Mouse (Mus musculus): ENCODE results near the gene Ikbip.

Gene Ikbip

DNA sequence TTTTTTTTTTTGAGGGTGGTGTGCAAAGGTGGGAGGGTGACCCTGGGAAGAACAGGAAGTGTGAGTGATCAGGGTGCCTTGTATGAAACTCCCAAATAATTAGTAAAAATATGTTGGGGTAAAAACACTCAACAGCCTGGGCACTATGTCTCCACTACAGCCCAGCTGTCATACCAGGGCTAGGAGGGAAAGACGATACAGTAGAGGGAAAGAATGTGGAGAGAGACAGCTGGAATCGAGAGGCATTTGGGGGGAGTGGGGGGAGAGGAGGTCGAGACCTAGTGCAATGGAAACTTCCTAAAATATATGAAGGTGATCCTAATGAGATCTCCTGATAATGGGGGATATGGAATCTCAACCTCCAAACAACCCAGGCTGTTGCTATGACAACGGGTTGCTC lies 27.1 kb downstream of the Ikbip start:
- in situ Hi-C loops (cut with MboI; ENCODE audit: low sequenced_read_pairs), result no loop called here

DNA sequence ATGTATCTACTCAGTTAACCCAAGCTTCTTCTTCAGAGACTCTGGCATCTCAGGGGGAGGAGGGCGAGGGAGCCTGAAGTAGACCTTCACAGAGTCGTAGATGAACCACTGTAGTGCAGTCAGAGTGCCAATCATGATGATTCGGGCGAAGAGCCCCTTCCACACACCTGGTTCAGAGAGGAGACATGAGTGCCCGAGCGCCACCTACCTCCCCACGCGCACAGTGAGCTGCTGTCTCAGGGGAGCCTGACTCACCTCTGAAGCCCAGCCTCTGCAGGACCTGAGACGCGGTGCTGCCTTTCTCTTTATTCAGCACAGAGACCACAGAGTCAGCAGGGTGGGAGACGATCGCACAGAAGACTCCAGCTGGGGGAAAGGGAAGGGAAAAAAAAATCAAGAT lies 34.2 kb downstream of the Ikbip start:
- in situ Hi-C loops (cut with MboI; ENCODE audit: low sequenced_read_pairs), result no loop called here

DNA sequence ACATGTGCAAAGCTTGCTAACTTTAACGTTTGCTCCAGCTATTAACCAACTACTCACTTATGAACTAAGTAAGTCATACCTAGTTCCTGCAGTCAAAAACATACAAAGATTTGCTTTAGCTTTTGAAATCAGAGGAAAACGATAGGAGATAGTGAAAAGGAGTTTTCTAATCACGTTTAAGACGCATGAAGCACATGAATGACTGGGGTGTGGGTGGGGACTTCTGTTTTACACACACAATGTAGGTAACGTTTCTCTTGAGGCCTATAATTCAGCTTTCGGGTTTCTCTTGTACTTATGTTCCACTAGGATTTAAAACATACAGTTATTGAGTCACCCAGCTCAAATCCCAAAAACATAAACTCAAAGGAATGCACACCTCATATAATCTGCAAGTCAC lies 39.9 kb downstream of the Ikbip start:
- in situ Hi-C loops (cut with MboI; ENCODE audit: low sequenced_read_pairs), result no loop called here

DNA sequence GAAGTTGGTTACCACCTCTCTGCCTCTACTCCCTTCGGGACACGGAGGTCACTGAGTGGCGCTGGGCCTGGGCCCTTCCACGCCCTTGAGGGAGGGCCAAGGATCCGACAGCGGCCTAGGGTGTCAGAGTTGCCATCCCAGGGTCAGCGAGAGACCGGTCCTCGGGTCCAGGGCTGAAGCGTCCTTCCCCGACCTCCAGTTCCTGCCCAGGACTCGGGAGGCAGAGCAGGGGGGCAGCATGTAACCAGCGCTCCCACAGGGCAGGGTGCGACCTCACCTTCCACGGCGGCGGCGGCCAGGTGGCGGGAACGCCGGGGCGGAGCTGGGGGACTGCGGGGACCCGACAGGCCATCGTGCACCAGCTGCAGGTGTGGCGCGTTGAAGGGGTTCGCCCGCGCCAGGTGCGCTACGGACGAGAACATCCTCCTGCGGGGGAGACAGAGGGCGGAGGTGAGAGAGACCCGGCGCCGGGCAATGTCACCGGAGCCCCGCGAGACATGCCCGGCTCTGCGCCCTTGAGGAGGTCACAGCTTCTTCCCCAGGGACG lies 40.6 kb downstream of the Ikbip start:
- in situ Hi-C loops (cut with MboI; ENCODE audit: low sequenced_read_pairs), result no loop called here

- in situ Hi-C loops (cut with MboI; ENCODE audit: low sequenced_read_pairs), result no loop called here
Observed at GRCm38 (mm10) chr10:91123828-91124822, 41.4 kb downstream of the Ikbip start, which contains the start of gene Slc25a3. TSS of gene Slc25a3 (minus strand) at chr10:91124059.

DNA sequence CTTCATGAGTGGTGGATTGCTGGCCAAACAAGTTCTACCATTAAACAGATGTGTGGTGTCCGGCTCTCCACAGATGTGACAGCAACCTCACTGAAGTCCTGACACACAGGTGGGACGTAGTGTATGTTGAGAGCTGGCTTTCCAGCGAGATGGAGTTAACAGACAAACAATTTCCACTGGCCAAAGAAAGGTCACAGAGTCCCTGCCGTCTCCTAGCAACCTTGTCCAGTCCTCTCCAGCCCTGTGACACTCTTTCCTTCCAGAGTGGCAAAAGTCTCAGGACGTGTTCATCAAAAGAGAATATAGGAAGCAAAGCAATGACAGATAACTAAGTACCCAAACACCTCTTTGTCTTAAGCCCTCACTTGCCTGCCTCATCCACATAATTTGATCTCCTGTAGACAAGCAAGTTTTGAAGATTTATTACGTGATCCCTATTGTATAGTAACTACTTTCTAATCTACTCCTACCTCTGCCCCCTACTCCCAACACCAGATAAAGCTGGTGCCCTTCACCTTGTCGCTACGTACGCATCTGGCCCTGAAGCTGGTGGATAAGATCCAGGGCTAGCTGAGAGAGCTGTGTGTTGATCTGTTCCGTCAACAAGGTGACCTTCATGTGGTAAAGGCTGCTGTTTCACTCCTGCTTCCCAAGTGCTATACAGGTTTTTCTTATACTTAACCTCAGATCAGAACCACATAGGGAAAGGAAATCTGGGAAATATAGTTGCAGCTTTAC lies 44.0 kb downstream of the Ikbip start:
- in situ Hi-C loops (cut with MboI; ENCODE audit: low sequenced_read_pairs), result no loop called here

- in situ Hi-C loops (cut with MboI; ENCODE audit: low sequenced_read_pairs), result no loop called here
Observed at GRCm38 (mm10) chr10:91127395-91127794, 44.7 kb downstream of the Ikbip start.

DNA sequence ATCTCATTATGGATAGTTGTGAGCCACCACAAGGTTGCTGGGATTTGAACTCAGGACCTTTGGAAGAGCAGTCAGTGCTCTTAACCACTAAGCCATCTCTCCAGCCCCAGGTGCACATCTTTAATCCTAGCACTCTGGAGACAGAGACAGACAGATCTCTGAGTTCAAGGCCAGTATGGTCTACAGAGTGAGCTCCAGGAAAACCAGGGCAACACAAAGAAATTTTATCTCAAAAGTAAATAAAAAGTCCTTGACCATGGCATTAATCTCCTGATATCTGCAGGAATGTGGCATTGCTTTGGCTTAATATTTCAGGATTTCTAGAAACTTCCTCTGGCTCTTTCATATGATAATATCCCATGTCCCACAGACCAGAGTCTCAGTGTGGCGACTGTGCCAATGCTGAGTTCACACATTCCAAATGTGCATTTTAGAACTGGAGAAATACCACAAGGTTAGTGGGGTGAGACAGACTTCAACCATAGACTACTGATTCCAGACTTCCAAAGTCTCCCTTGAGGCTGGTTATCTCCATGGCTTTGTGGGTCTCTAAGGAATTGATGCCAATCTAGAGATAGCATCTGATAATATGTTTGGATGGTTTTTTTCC lies 45.9 kb downstream of the Ikbip start:
- in situ Hi-C loops (cut with MboI; ENCODE audit: low sequenced_read_pairs), result no loop called here

DNA sequence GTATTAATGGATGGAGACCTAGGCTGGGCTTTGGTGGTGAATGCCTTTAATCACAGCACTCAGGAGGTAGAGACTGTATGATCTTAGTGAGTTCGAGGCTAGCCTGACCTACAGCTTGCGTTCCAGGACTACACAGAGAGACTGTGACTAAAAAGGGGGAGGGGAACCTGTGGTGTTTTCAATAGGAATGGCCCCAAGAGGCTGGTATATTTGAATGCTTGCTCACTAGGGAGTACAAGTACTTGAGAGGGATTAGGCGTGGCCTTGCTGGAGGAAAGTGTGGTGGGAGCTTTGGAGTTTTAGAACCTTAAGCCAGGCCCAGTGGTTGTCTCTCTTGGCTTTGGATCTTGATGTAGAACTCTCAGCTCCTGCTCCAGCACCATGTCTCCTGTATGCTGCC lies 48.1 kb downstream of the Ikbip start:
- in situ Hi-C loops (cut with MboI; ENCODE audit: low sequenced_read_pairs), result no loop called here

- in situ Hi-C loops (cut with MboI; ENCODE audit: low sequenced_read_pairs), result no loop called here
Observed at GRCm38 (mm10) chr10:91131565-91131964, 48.8 kb downstream of the Ikbip start.

DNA sequence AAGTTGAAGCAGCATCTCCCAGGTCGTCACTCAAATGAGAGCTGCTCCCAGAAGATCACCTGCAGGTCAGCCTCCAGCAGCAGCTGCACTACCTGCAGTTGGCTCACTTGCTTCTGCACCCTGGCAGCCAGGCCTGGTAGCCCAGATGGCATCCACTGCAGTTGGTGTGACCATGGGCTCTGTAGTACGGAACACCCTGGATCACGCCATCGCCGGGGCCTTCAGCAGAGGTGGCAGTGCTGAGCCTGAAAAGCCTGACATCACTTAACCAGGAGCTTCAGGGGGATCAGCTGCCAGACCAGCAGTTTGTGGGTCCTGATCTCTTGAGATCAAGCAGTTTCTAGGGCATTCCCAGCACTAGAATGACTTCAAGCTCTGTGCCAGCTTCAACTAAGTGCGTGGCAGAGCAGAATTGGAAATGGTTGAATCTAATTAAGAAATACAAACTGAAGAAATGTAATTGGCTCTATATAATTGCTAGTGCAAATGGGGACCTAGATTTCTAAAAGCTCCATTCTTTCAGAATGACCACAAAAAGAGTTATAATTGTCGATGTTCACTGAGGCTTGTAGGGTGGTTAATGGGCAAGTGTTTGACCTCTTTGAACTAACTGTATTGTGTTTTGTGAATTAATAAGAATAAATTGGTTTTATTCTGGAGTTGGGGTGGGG lies 52.7 kb downstream of the Ikbip start:
- in situ Hi-C loops (cut with MboI; ENCODE audit: low sequenced_read_pairs), result no loop called here

DNA sequence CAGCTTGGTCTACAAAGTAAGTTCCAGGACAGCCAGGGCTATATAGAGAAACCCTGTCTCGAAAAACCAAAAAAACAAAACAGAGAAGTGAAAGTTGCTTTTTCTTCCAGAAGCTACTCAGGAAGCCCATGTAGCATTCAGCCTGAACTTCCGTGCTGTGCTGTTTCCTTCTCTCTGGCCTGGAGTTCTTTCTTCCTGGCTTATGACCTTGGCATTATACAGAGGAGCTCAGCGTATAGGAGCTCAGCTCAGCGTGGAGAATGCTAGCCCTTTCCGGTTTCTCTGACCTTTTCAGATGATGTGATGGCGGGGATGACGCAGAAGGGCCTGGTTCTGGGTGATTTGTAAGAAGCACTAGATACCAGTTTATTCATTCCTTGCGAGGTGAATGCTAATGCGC lies 54.7 kb downstream of the Ikbip start:
- in situ Hi-C loops (cut with MboI; ENCODE audit: low sequenced_read_pairs), result no loop called here

DNA sequence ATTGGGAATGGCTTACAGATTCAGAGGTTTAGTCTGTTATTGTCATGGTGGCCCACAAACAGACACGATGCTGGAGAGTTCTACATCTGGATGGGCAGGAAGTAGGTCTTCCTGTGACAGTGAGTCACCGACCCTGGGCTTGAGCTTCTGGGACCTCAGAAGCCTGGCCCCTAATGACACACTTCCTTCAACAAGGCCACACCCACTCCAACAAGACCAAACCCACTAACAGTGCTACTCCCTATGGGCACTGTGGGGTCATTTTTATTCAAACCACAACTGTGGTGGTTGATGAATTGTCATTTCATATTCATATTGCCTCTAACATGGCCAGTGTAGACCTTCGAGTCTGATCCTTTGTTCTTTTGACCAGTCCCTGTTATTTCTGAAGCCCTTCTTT lies 55.6 kb downstream of the Ikbip start:
- in situ Hi-C loops (cut with MboI; ENCODE audit: low sequenced_read_pairs), result no loop called here

DNA sequence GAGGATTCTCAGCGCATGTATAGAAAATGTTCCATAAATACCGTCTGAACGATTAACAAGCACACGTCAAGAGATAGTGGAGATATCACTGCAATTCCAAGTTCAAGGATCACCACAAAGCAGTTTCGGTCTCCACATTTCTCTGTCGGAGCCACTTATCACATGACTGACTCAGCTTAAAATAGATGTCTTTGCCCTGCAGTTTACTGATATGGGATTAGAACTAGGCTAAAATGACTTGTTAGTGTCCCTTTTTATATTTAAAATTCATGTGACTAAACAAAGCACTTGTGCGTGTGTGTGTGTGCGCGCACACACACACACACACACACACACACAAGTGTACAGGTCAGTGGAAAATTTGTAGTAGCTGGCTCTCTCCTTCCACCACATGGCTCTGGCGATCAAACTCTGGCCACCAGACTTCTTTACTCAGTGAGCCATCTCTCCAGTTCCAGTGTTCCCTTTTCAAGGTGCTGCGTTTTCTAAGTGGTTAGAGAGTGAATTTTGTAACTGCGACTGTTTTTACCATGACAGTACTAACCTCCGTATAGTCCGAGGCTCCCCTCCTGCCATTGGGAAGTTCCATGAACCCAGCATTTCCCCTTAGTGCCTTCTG lies 56.5 kb downstream of the Ikbip start:
- in situ Hi-C loops (cut with MboI; ENCODE audit: low sequenced_read_pairs), result no loop called here

DNA sequence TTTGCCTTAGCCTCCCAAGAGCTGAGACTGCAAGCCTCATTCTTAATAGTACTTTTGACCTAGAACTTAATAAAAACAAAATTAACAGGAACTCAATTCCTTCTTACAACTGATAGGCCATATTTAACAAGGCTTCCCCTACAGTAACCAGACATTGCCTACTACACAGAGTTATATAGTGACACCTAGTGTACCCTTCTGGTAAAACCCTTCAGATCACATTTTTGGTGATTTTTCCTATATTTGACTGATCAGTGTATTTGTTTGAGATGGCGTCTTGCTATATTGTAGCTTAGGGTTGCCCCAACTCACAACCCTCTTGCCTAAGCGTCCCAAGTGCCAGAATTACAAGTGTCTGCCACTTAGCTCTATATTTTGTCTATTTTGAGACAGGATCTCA lies 58.8 kb downstream of the Ikbip start:
- in situ Hi-C loops (cut with MboI; ENCODE audit: low sequenced_read_pairs), result loop anchor here (5.0 kb wide), 1 partner anchor 69 kb away; no protein-coding TSS in a partner anchor

DNA sequence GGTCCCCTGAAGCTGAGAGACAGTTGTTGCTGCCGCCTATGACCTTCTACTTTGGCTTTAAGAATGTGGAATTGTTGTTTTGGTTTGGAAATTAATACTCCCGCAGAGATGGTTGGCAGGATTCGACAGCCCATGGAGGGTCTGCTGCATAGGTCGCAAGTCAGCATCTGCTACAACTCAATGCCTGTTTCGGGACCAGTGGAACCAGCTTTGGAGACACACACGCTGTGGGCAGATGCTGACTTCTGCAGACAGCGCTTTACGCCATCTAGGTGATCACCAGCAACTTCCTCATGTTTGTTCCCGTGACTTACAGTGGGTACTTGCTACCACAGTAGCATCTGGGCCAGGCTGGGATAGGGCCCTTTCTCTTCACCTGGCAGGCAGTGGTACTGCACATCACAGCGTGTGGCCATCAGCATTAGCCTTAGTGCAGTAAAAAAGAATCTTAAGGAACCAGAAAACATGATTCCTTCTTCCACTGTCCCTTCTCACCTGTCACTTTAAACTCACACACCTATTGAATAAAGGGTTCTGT lies 60.0 kb downstream of the Ikbip start:
- in situ Hi-C loops (cut with MboI; ENCODE audit: low sequenced_read_pairs), result loop anchor here (5.0 kb wide), 1 partner anchor 70 kb away; no protein-coding TSS in a partner anchor

GRCm38 (mm10) chr10:91143313-91144230 lies 60.8 kb downstream of the Ikbip start:
- in situ Hi-C loops (cut with MboI; ENCODE audit: low sequenced_read_pairs), result loop anchor here (5.0 kb wide), 1 partner anchor 71 kb away; no protein-coding TSS in a partner anchor

GRCm38 (mm10) chr10:91145413-91145812 lies 62.7 kb downstream of the Ikbip start:
- in situ Hi-C loops (cut with MboI; ENCODE audit: low sequenced_read_pairs), result no loop called here
